Mouse (Mus musculus) MEL (cell line): ENCODE results near the gene Vps52. TPM values are rescaled to one million over a fixed set of nuclear protein-coding genes. Genes with fewer than 3 reads are reported as not detected.

Experiments used
- BHLHE40 ChIP-seq: IDR thresholded peaks from 2 replicates; pipeline ENCODE4 v1.6.1; 2012; ENCODE audit warnings: low read depth, mild to moderate bottlenecking, inconsistent platforms, low read length, improper control_type of control experiment, borderline replicate concordance
- CTCF ChIP-seq, 3 experiments: IDR thresholded peaks in 2 of 3; conservative IDR thresholded peaks in 1 of 3; 2 replicates each; pipeline ENCODE4 v1.5.1; 2011 to 2012; ENCODE audit warnings: low read length in 3 of 3, low read depth in 2 of 3, mild to moderate bottlenecking in 2 of 3, improper control_type of control experiment in 1 of 3, inconsistent platforms in 1 of 3, mixed read lengths in 1 of 3, moderate library complexity in 1 of 3; ENCODE audit not compliant: control insufficient read depth in 1 of 3, insufficient read depth in 1 of 3, poor library complexity in 1 of 3, severe bottlenecking in 1 of 3
- EP300 ChIP-seq, 2 experiments: IDR thresholded peaks; 2 replicates each; pipeline ENCODE4 v1.6.1; 2011; ENCODE audit warnings: improper control_type of control experiment in 2 of 2, low read length in 2 of 2, low read depth in 1 of 2, mild to moderate bottlenecking in 1 of 2
- GABPA ChIP-seq: IDR thresholded peaks from 2 replicates; pipeline ENCODE4 v1.6.1; 2012; ENCODE audit warnings: low read depth, mild to moderate bottlenecking, inconsistent platforms, low read length, improper control_type of control experiment, moderate library complexity
- GATA1 ChIP-seq: IDR thresholded peaks from 2 replicates; pipeline ENCODE4 v1.6.1; 2011; ENCODE audit warnings: low read depth, low read length, improper control_type of control experiment
- HCFC1 ChIP-seq: IDR thresholded peaks from 2 replicates; pipeline ENCODE4 v1.6.1; 2012; ENCODE audit warnings: low read depth, mild to moderate bottlenecking, inconsistent platforms, low read length, improper control_type of control experiment, moderate library complexity
- JUND ChIP-seq: IDR thresholded peaks from 2 replicates; pipeline ENCODE4 v1.6.1; 2011; ENCODE audit warnings: low read depth, mild to moderate bottlenecking, improper control_type of control experiment, low read length
- KAT2A ChIP-seq: conservative IDR thresholded peaks from 2 replicates; pipeline ENCODE4 v1.6.1; 2012; ENCODE audit warnings: low read depth, low read length, improper control_type of control experiment, inconsistent platforms
- MEF2A ChIP-seq: IDR thresholded peaks from 2 replicates; pipeline ENCODE4 v1.6.1; 2014; ENCODE audit warnings: low read depth, mild to moderate bottlenecking, inconsistent platforms, low read length, improper control_type of control experiment; ENCODE audit not compliant: poor library complexity, insufficient replicate concordance, severe bottlenecking; ENCODE audit errors: extremely low read depth
- MXI1 ChIP-seq: IDR thresholded peaks from 2 replicates; pipeline ENCODE4 v1.6.1; 2011; ENCODE audit warnings: mild to moderate bottlenecking, low read depth, low read length, improper control_type of control experiment
- POLR2A ChIP-seq, 2 experiments: IDR thresholded peaks; 2 replicates each; pipeline ENCODE4 v1.6.1; 2011 to 2012; ENCODE audit warnings: low read length in 2 of 2, mild to moderate bottlenecking in 2 of 2, control low read depth in 1 of 2, improper control_type of control experiment in 1 of 2, low read depth in 1 of 2, moderate library complexity in 1 of 2; ENCODE audit not compliant: control insufficient read depth in 1 of 2, insufficient read depth in 1 of 2, poor library complexity in 1 of 2
- POLR2AphosphoS5 ChIP-seq: IDR thresholded peaks from 2 replicates; pipeline ENCODE4 v1.6.1; 2012; ENCODE audit warnings: low read depth, borderline replicate concordance, mild to moderate bottlenecking, inconsistent platforms, low read length, moderate library complexity, mixed read lengths
- RAD21 ChIP-seq: IDR thresholded peaks from 2 replicates; pipeline ENCODE4 v1.6.1; 2011; ENCODE audit warnings: mild to moderate bottlenecking, low read depth, low read length, improper control_type of control experiment
- RCOR1 ChIP-seq: IDR thresholded peaks from 2 replicates; pipeline ENCODE4 v1.6.1; 2012; ENCODE audit warnings: low read depth, mild to moderate bottlenecking, inconsistent platforms, low read length, improper control_type of control experiment
- SMC3 ChIP-seq: IDR thresholded peaks from 2 replicates; pipeline ENCODE4 v1.6.1; 2011; ENCODE audit warnings: low read depth, low read length, improper control_type of control experiment
- TAL1 ChIP-seq: IDR thresholded peaks from 2 replicates; pipeline ENCODE4 v1.6.1; 2012; ENCODE audit warnings: mild to moderate bottlenecking, inconsistent platforms, low read length, moderate library complexity, mixed read lengths
- TBP ChIP-seq: IDR thresholded peaks from 2 replicates; pipeline ENCODE4 v1.8.0; 2011; ENCODE audit warnings: low read depth, low read length, improper control_type of control experiment
- UBTF ChIP-seq: IDR thresholded peaks from 2 replicates; pipeline ENCODE4 v1.6.1; 2012; ENCODE audit warnings: low read depth, mild to moderate bottlenecking, inconsistent platforms, low read length, improper control_type of control experiment, moderate library complexity, borderline replicate concordance; ENCODE audit not compliant: insufficient read depth
- USF2 ChIP-seq, 2 experiments: IDR thresholded peaks; 2 replicates each; pipeline ENCODE4 v1.6.1; 2011 to 2012; ENCODE audit warnings: improper control_type of control experiment in 2 of 2, low read length in 2 of 2, borderline replicate concordance in 1 of 2, inconsistent platforms in 1 of 2, low read depth in 1 of 2, mild to moderate bottlenecking in 1 of 2; ENCODE audit not compliant: insufficient read depth in 1 of 2
- ZC3H11A ChIP-seq: IDR thresholded peaks from 2 replicates; pipeline ENCODE4 v1.6.1; 2012; ENCODE audit warnings: low read depth, mild to moderate bottlenecking, inconsistent platforms, low read length, improper control_type of control experiment
- ZMIZ1 ChIP-seq: IDR thresholded peaks from 2 replicates; pipeline ENCODE4 v1.6.1; 2012; ENCODE audit warnings: low read depth, mild to moderate bottlenecking, inconsistent platforms, low read length, improper control_type of control experiment, moderate library complexity
- polyA plus RNA-seq, 2 experiments: library from polyadenylated mRNA; stranded (reverse) in 1 of 2; unstranded in 1 of 2; fragments of >175 nt in 1 of 2; fragments of >200 nt in 1 of 2; gene quantifications; 2 replicates each; pipeline versions ENCODE4 v1.2.1 to v1.2.4; 2012; ENCODE audit warnings: low replicate concordance in 2 of 2, low read depth in 1 of 2; ENCODE audit not compliant: insufficient read length in 2 of 2, insufficient read depth in 1 of 2, missing spikeins in 1 of 2
- total RNA-seq: library from RNA; depleted of rRNA; stranded (reverse); fragments of 300-350 nt; gene quantifications from 2 replicates; pipeline ENCODE4 v1.2.3, GENCODE M21; 2012

Vps52 gene
- total and polyA plus RNA-seq, 3 experiments, result 23.6 to 40.7 TPM; not detected in 1

- TF ChIP-seq TAL1 (no peak), BHLHE40 (no peak), ZMIZ1 (no peak; the same call in 1 of the 2 replicates), EP300 (IDR thresholded peaks at IDR 0.05; ENCODE audit: low read depth in 1 of 2, low read length in 2 of 2) (peak in 1 of 2 experiments; percentile 18; a peak in 1 of 4 replicates), TBP (peak; percentile 44; the same call in 1 of the 2 replicates), SMC3 (0 out of 2 replicates have a peak, but pooled peaks have one; percentile 6), POLR2A (IDR thresholded peaks at IDR 0.05; ENCODE audit: control insufficient read depth in 1 of 2, insufficient read depth in 1 of 2, low read depth in 1 of 2, low read length in 2 of 2, poor library complexity in 1 of 2) (peak; percentile 61 to 82), CTCF (IDR thresholded peaks at IDR 0.05 in 2 of 3, conservative IDR thresholded peaks at IDR 0.05 in 1 of 3; ENCODE audit: control insufficient read depth in 1 of 3, insufficient read depth in 1 of 3, low read depth in 2 of 3, low read length in 3 of 3, poor library complexity in 1 of 3, severe bottlenecking in 1 of 3) (peak in 1 of 3 experiments; percentile 22; a peak in 3 of 6 replicates), ZC3H11A (no peak), UBTF (no peak), RAD21 (no peak), POLR2AphosphoS5 (no peak), GABPA (no peak), KAT2A (peak; percentile 73; the same call in 1 of the 2 replicates), MEF2A (no peak), RCOR1 (no peak), JUND (0 out of 2 replicates have a peak, but pooled peaks have one; percentile 0), MXI1 (peak; percentile 89), HCFC1 (peak; percentile 94), USF2 (IDR thresholded peaks at IDR 0.05; ENCODE audit: borderline replicate concordance in 1 of 2, insufficient read depth in 1 of 2, low read depth in 1 of 2, low read length in 2 of 2) (no peak), GATA1 (no peak)
These were observed 26.0 kb upstream of the Vps52 start, which contains the start of gene Rgl2 (continued) for GRCm38 (mm10) chr17:33929371-33930279.
